Comparison of ENCODE assay signal across 7 mouse cellular contexts in the genomic region with DNA sequence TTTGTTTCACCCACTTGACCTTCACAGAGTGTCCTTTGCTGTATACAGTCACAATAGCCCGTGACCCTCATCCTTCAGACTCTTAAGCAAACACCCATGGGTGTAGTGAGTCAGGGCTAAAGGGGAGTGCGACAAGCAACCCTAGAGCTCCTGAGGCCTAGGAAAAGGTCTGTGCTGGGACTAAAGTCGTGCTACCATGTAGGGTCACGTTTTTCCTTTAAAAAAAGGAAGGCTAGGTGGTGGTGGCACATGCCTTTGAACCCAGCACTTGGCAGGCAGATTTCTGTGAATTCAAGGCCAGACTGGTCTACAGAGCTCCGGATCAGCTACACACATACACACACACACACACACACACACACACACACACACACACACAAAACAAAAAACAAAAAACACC. TPM values are rescaled to one million over a fixed set of nuclear protein-coding genes. Genes with fewer than 3 reads are reported as not detected.
DNase-seq lines count a peak whose midpoint lies in the region; ATAC-seq and TF ChIP-seq lines count a peak whose summit lies in the region.

No protein-coding gene starts in this region.

- WGBS in spleen, adult 2 months: 34% methylated on average over 5 of the region's 5 CpGs
- WGBS in embryonic facial prominence, embryonic 15.5 days: 17% methylated on average over 5 of the region's 5 CpGs
- WGBS in limb, embryonic 15.5 days: 23% methylated on average over 5 of the region's 5 CpGs
- WGBS in stomach, postnatal 0 days: 11% methylated on average over 5 of the region's 5 CpGs

- H3K4me3 ChIP-seq in spleen, adult 2 months (ENCODE audit: extremely low read depth, insufficient read depth, insufficient read length): peak overlapping the region; percentile 68
- peak overlapping the region; percentile 89 for H3K4me3 ChIP-seq in embryonic facial prominence, embryonic 15.5 days (replicated peaks)
- H3K4me3 ChIP-seq in limb, embryonic 15.5 days: peak overlapping the region; percentile 90
- peak overlapping the region; percentile 84 for H3K4me3 ChIP-seq in stomach, postnatal 0 days (ENCODE audit: low read depth, low read length)

- H3K4me1 ChIP-seq in spleen, adult 2 months (ENCODE audit: control insufficient read depth, insufficient read depth, insufficient read length): peaks cover 10% of the 10 kb centered on the region; the same call in 1 of the 2 replicates
- peaks cover 31% of the 10 kb centered on the region for H3K4me1 ChIP-seq in embryonic facial prominence, embryonic 15.5 days
- H3K4me1 ChIP-seq in limb, embryonic 15.5 days: peaks cover 25% of the 10 kb centered on the region
- peaks cover 6% of the 10 kb centered on the region; the same call in 1 of the 2 replicates for H3K4me1 ChIP-seq in stomach, postnatal 0 days (replicated peaks; ENCODE audit: control insufficient read depth, insufficient read depth)

- no peak overlapping the region; the same call in 1 of the 2 replicates for H3K27ac ChIP-seq in spleen, adult 2 months (ENCODE audit: insufficient read depth, low read length)
- peak overlapping the region; percentile 83 for H3K27ac ChIP-seq in embryonic facial prominence, embryonic 15.5 days (replicated peaks)
- peak overlapping the region; percentile 85 for H3K27ac ChIP-seq in limb, embryonic 15.5 days
- H3K27ac ChIP-seq in stomach, postnatal 0 days (replicated peaks): peak overlapping the region; percentile 78

- TF ChIP-seq CTCF in spleen, adult 2 months (IDR thresholded peaks at IDR 0.05; ENCODE audit: extremely low read depth, insufficient read depth, insufficient read length, insufficient replicate concordance): no peak
- TF ChIP-seq CTCF in stomach, postnatal 0 days (IDR thresholded peaks at IDR 0.05; ENCODE audit: low read depth): no peak

- H3K27me3 ChIP-seq in spleen, adult 2 months (ENCODE audit: control insufficient read depth, insufficient read depth, low read length): no peaks in the 10 kb centered on the region
- no peaks in the 10 kb centered on the region for H3K27me3 ChIP-seq in embryonic facial prominence, embryonic 15.5 days
- no peaks in the 10 kb centered on the region for H3K27me3 ChIP-seq in limb, embryonic 15.5 days
- H3K27me3 ChIP-seq in stomach, postnatal 0 days (ENCODE audit: control insufficient read depth, insufficient read depth, low read length): no peaks in the 10 kb centered on the region

- H3K4me2 ChIP-seq in embryonic facial prominence, embryonic 15.5 days (replicated peaks): peak overlapping the region; percentile 78
- peak overlapping the region; percentile 73 for H3K4me2 ChIP-seq in limb, embryonic 15.5 days
- H3K4me2 ChIP-seq in stomach, postnatal 0 days (replicated peaks; ENCODE audit: low read depth): peak overlapping the region; percentile 86

- H3K9ac ChIP-seq in embryonic facial prominence, embryonic 15.5 days: peak overlapping the region; percentile 60; the same call in 1 of the 2 replicates
- peak overlapping the region; percentile 50 for H3K9ac ChIP-seq in limb, embryonic 15.5 days
- H3K9ac ChIP-seq in stomach, postnatal 0 days (ENCODE audit: low read length): peak overlapping the region; percentile 68

- no peak for DNase-seq in spleen, adult 2 months (ENCODE audit: low read depth in 1 of 2, low spot score in 2 of 2)
- DNase-seq in spleen, adult 12 weeks (ENCODE audit: low spot score): no peak
- DNase-seq in stomach, postnatal 0 days (ENCODE audit: low spot score): no peak
- no peak for DNase-seq in layer of hippocampus, adult 18-20 months (ENCODE audit: low spot score in 2 of 2)
- DNase-seq in cerebellum, postnatal 10 days: no peak

- ATAC-seq in embryonic facial prominence, embryonic 15.5 days (ENCODE audit: insufficient number of reproducible peaks, low FRiP score, low TSS enrichment, low read depth): no peak
- no peak for ATAC-seq in limb, embryonic 15.5 days (ENCODE audit: insufficient number of reproducible peaks, low FRiP score, low TSS enrichment, low read depth)
- ATAC-seq in stomach, postnatal 0 days (ENCODE audit: low FRiP score, low TSS enrichment): no peak

- no peak for TF ChIP-seq EP300 in stomach, postnatal 0 days (optimal IDR thresholded peaks at IDR 0.05)

- no peak for TF ChIP-seq POLR2A in spleen, adult 2 months (IDR thresholded peaks at IDR 0.05; ENCODE audit: low read depth, low read length)

- H3K36me3 ChIP-seq in spleen, adult 2 months (ENCODE audit: control insufficient read depth, insufficient read depth, low read length): no peaks in the 10 kb centered on the region
- H3K36me3 ChIP-seq in embryonic facial prominence, embryonic 15.5 days: 0 out of 2 replicates have a peak, but pooled peaks cover under 1% of the 10 kb centered on the region
- H3K36me3 ChIP-seq in limb, embryonic 15.5 days: 0 out of 2 replicates have a peak, but pooled peaks cover 3% of the 10 kb centered on the region
- H3K36me3 ChIP-seq in stomach, postnatal 0 days (ENCODE audit: control insufficient read depth, insufficient read depth, low read length): no peaks in the 10 kb centered on the region; the same call in 1 of the 2 replicates

- H3K9me3 ChIP-seq in embryonic facial prominence, embryonic 15.5 days (replicated peaks): no peaks in the 10 kb centered on the region
- no peaks in the 10 kb centered on the region for H3K9me3 ChIP-seq in limb, embryonic 15.5 days
- H3K9me3 ChIP-seq in stomach, postnatal 0 days (ENCODE audit: control insufficient read depth, low read length): no peaks in the 10 kb centered on the region

RNA-seq across cellular contexts. Expression of gene Myo9b, which starts 0.9 kb away (rescaled TPM):
- polyA plus RNA-seq in spleen, adult 2 months (2012; rRNA removed): 47.6 and 50.4 TPM in 2 replicates
- 24.0 and 27.0 TPM in 2 replicates for polyA plus RNA-seq in embryonic facial prominence, embryonic 15.5 days (2015; fragmentation: Nextera tagmentation; extraction: Ambion mirVana)
- 25.5 and 27.1 TPM in 2 replicates for polyA plus RNA-seq in limb, embryonic 15.5 days (2015; fragmentation: Nextera tagmentation; extraction: Ambion mirVana)
- 5.8 and 6.0 TPM in 2 replicates for polyA plus RNA-seq in stomach, postnatal 0 days (2015; fragmentation: Nextera tagmentation; extraction: Ambion mirVana)
- 10 to 100 TPM; 29.1 to 32.8 TPM for total RNA-seq in layer of hippocampus, adult 18-20 months (2021)

RNA-seq across cellular contexts. Expression of gene Haus8, which starts 1.1 kb away (rescaled TPM):
- polyA plus RNA-seq in spleen, adult 2 months (2012; rRNA removed): 13.3 and 15.9 TPM in 2 replicates
- polyA plus RNA-seq in embryonic facial prominence, embryonic 15.5 days (2015; fragmentation: Nextera tagmentation; extraction: Ambion mirVana): 47.2 and 48.6 TPM in 2 replicates
- 52.2 and 54.9 TPM in 2 replicates for polyA plus RNA-seq in limb, embryonic 15.5 days (2015; fragmentation: Nextera tagmentation; extraction: Ambion mirVana)
- polyA plus RNA-seq in stomach, postnatal 0 days (2015; fragmentation: Nextera tagmentation; extraction: Ambion mirVana): 24.8 and 29.0 TPM in 2 replicates
- 10 to 100 TPM; 10.8 to 12.7 TPM for total RNA-seq in layer of hippocampus, adult 18-20 months (2021)
